Comparison of ENCODE assay signal across 8 mouse cellular contexts in genomic region chr10:81302288-81302687, GRCm38 (mm10). TPM values are rescaled to one million over a fixed set of nuclear protein-coding genes. Genes with fewer than 3 reads are reported as not detected.
DNase-seq lines count a peak whose midpoint lies in the region; ATAC-seq and TF ChIP-seq lines count a peak whose summit lies in the region.

No protein-coding gene starts in this region.

- TF ChIP-seq CTCF in hindbrain, postnatal 0 days (IDR thresholded peaks at IDR 0.05; ENCODE audit: low read depth): no peak
- TF ChIP-seq CTCF in spleen, adult 2 months (IDR thresholded peaks at IDR 0.05; ENCODE audit: extremely low read depth, insufficient read depth, insufficient read length, insufficient replicate concordance): no peak
- TF ChIP-seq CTCF in intestine, postnatal 0 days (IDR thresholded peaks at IDR 0.05; ENCODE audit: low read depth): no peak

- H3K27me3 ChIP-seq in hindbrain, embryonic 10.5 days (ENCODE audit: insufficient read depth, poor library complexity, severe bottlenecking): no peaks in the 10 kb centered on the region
- no peaks in the 10 kb centered on the region for H3K27me3 ChIP-seq in hindbrain, postnatal 0 days (ENCODE audit: insufficient read depth, low read length)
- no peaks in the 10 kb centered on the region for H3K27me3 ChIP-seq in spleen, adult 2 months (ENCODE audit: control insufficient read depth, insufficient read depth, low read length)
- H3K27me3 ChIP-seq in intestine, postnatal 0 days (replicated peaks; ENCODE audit: control insufficient read depth, insufficient read depth, low read length): no peaks in the 10 kb centered on the region

- peaks cover 47% of the 10 kb centered on the region for H3K36me3 ChIP-seq in hindbrain, embryonic 10.5 days
- H3K36me3 ChIP-seq in hindbrain, postnatal 0 days (ENCODE audit: insufficient read depth, low read length): peaks cover 15% of the 10 kb centered on the region
- peaks cover 9% of the 10 kb centered on the region for H3K36me3 ChIP-seq in spleen, adult 2 months (ENCODE audit: control insufficient read depth, insufficient read depth, low read length)
- H3K36me3 ChIP-seq in intestine, postnatal 0 days (ENCODE audit: control insufficient read depth, insufficient read depth): peaks cover 21% of the 10 kb centered on the region

- no peak overlapping the region for H3K4me2 ChIP-seq in hindbrain, postnatal 0 days (ENCODE audit: low read depth, low read length)
- peak overlapping the region; percentile 48 for H3K4me2 ChIP-seq in intestine, postnatal 0 days (replicated peaks; ENCODE audit: low read depth)

- H3K9ac ChIP-seq in hindbrain, postnatal 0 days (replicated peaks; ENCODE audit: low read length): no peak overlapping the region
- no peak overlapping the region for H3K9ac ChIP-seq in intestine, postnatal 0 days (ENCODE audit: low read depth, low read length)

- no peak for TF ChIP-seq POLR2A in spleen, adult 2 months (IDR thresholded peaks at IDR 0.05; ENCODE audit: low read depth, low read length)

- ATAC-seq in hindbrain, postnatal 0 days: no peak
- ATAC-seq in intestine, postnatal 0 days: no peak

- no peak for DNase-seq in hindbrain, embryonic 10.5 days (ENCODE audit: low spot score)
- DNase-seq in hindbrain, postnatal 0 days (ENCODE audit: low spot score): no peak
- no peak for DNase-seq in spleen, adult 2 months (ENCODE audit: low read depth in 1 of 2, low spot score in 2 of 2)
- no peak for DNase-seq in spleen, postnatal 4 days (ENCODE audit: low spot score in 2 of 2)
- DNase-seq in retina, embryonic 14.5 days (ENCODE audit: low spot score): no peak
- no peak for DNase-seq in ovary, postnatal 14 days (ENCODE audit: low spot score)
- no peak for DNase-seq in natural killer cell, adult 2 months (ENCODE audit: low spot score in 2 of 2)

- H3K4me1 ChIP-seq in hindbrain, embryonic 10.5 days (replicated peaks): peaks cover 77% of the 10 kb centered on the region
- H3K4me1 ChIP-seq in hindbrain, postnatal 0 days (ENCODE audit: insufficient read depth, low read length): peaks cover 4% of the 10 kb centered on the region; the same call in 1 of the 2 replicates
- peaks cover 72% of the 10 kb centered on the region for H3K4me1 ChIP-seq in spleen, adult 2 months (ENCODE audit: control insufficient read depth, insufficient read depth, insufficient read length)
- peaks cover 28% of the 10 kb centered on the region; the same call in 1 of the 2 replicates for H3K4me1 ChIP-seq in intestine, postnatal 0 days (replicated peaks; ENCODE audit: control insufficient read depth, insufficient read depth, low read length)

- 60% methylated on average over 4 of the region's 4 CpGs for WGBS in hindbrain, embryonic 10.5 days
- WGBS in hindbrain, postnatal 0 days: 47% methylated on average over 4 of the region's 4 CpGs
- 76% methylated on average over 4 of the region's 4 CpGs for WGBS in spleen, adult 2 months
- WGBS in intestine, postnatal 0 days: 65% methylated on average over 4 of the region's 4 CpGs

- peak overlapping the region; percentile 53 for H3K27ac ChIP-seq in hindbrain, embryonic 10.5 days
- no peak overlapping the region for H3K27ac ChIP-seq in hindbrain, postnatal 0 days
- peak overlapping the region; percentile 34; the same call in 1 of the 2 replicates for H3K27ac ChIP-seq in spleen, adult 2 months (ENCODE audit: insufficient read depth, low read length)
- H3K27ac ChIP-seq in intestine, postnatal 0 days (ENCODE audit: low read depth, low read length): peak overlapping the region; percentile 52; the same call in 1 of the 2 replicates

- no peaks in the 10 kb centered on the region for H3K9me3 ChIP-seq in hindbrain, embryonic 10.5 days
- H3K9me3 ChIP-seq in hindbrain, postnatal 0 days (ENCODE audit: low read length): no peaks in the 10 kb centered on the region
- no peaks in the 10 kb centered on the region for H3K9me3 ChIP-seq in intestine, postnatal 0 days (ENCODE audit: control insufficient read depth)

- H3K4me3 ChIP-seq in hindbrain, embryonic 10.5 days: peak overlapping the region; percentile 23; the same call in 1 of the 2 replicates
- no peak overlapping the region for H3K4me3 ChIP-seq in hindbrain, postnatal 0 days (ENCODE audit: low read length)
- H3K4me3 ChIP-seq in spleen, adult 2 months (ENCODE audit: extremely low read depth, insufficient read depth, insufficient read length): no peak overlapping the region
- no peak overlapping the region for H3K4me3 ChIP-seq in intestine, postnatal 0 days (ENCODE audit: low read depth, low read length)

RNA-seq across cellular contexts. Expression of gene Pip5k1c, which starts 9.5 kb away (rescaled TPM):
- 62.1 and 78.5 TPM in 2 replicates for polyA plus RNA-seq in hindbrain, embryonic 10.5 days (2016; fragmentation: Nextera tagmentation; extraction: Ambion mirVana)
- total RNA-seq in hindbrain, postnatal 0 days (2014; rRNA removed): 223 and 242 TPM in 2 replicates
- 97.4 and 108 TPM in 2 replicates for polyA plus RNA-seq in hindbrain, postnatal 0 days (2015; fragmentation: Nextera tagmentation; extraction: Ambion mirVana)
- 93.2 and 111 TPM in 2 replicates for polyA plus RNA-seq in spleen, adult 2 months (2012; rRNA removed)
- polyA plus RNA-seq in intestine, postnatal 0 days (2015; fragmentation: Nextera tagmentation; extraction: Ambion mirVana): 27.2 and 27.6 TPM in 2 replicates

RNA-seq across cellular contexts. Expression of gene Tjp3, which starts 10.9 kb away (rescaled TPM):
- 7.0 and 9.0 TPM in 2 replicates for polyA plus RNA-seq in hindbrain, embryonic 10.5 days (2016; fragmentation: Nextera tagmentation; extraction: Ambion mirVana)
- 2.9 and 6.0 TPM in 2 replicates for total RNA-seq in hindbrain, postnatal 0 days (2014; rRNA removed)
- 3.9 and 5.2 TPM in 2 replicates for polyA plus RNA-seq in hindbrain, postnatal 0 days (2015; fragmentation: Nextera tagmentation; extraction: Ambion mirVana)
- polyA plus RNA-seq in spleen, adult 2 months (2012; rRNA removed): 8.1 and 10.6 TPM in 2 replicates
- polyA plus RNA-seq in intestine, postnatal 0 days (2015; fragmentation: Nextera tagmentation; extraction: Ambion mirVana): 43.2 and 43.4 TPM in 2 replicates

RNA-seq across cellular contexts. Expression of gene Cactin, which starts 18.6 kb away (rescaled TPM):
- polyA plus RNA-seq in hindbrain, embryonic 10.5 days (2016; fragmentation: Nextera tagmentation; extraction: Ambion mirVana): 53.2 and 58.8 TPM in 2 replicates
- total RNA-seq in hindbrain, postnatal 0 days (2014; rRNA removed): 24.3 and 46.2 TPM in 2 replicates
- polyA plus RNA-seq in hindbrain, postnatal 0 days (2015; fragmentation: Nextera tagmentation; extraction: Ambion mirVana): 19.6 and 20.2 TPM in 2 replicates
- polyA plus RNA-seq in spleen, adult 2 months (2012; rRNA removed): 38.6 and 44.8 TPM in 2 replicates
- 14.7 and 15.0 TPM in 2 replicates for polyA plus RNA-seq in intestine, postnatal 0 days (2015; fragmentation: Nextera tagmentation; extraction: Ambion mirVana)

RNA-seq across cellular contexts. Expression of gene Tbxa2r, which starts 26.2 kb away (rescaled TPM):
- 3.3 and 3.6 TPM in 2 replicates for polyA plus RNA-seq in hindbrain, embryonic 10.5 days (2016; fragmentation: Nextera tagmentation; extraction: Ambion mirVana)
- total RNA-seq in hindbrain, postnatal 0 days (2014; rRNA removed): 2.6 TPM in 2 replicates
- polyA plus RNA-seq in hindbrain, postnatal 0 days (2015; fragmentation: Nextera tagmentation; extraction: Ambion mirVana): 4.0 and 4.3 TPM in 2 replicates
- 68.1 and 92.5 TPM in 2 replicates for polyA plus RNA-seq in spleen, adult 2 months (2012; rRNA removed)
- 9.8 and 10.7 TPM in 2 replicates for polyA plus RNA-seq in intestine, postnatal 0 days (2015; fragmentation: Nextera tagmentation; extraction: Ambion mirVana)

RNA-seq across cellular contexts. Expression of gene Apba3, which starts 35.5 kb away (rescaled TPM):
- polyA plus RNA-seq in hindbrain, embryonic 10.5 days (2016; fragmentation: Nextera tagmentation; extraction: Ambion mirVana): 46.2 and 54.6 TPM in 2 replicates
- 61.0 and 63.6 TPM in 2 replicates for total RNA-seq in hindbrain, postnatal 0 days (2014; rRNA removed)
- polyA plus RNA-seq in hindbrain, postnatal 0 days (2015; fragmentation: Nextera tagmentation; extraction: Ambion mirVana): 24.0 and 27.6 TPM in 2 replicates
- 63.0 and 77.1 TPM in 2 replicates for polyA plus RNA-seq in spleen, adult 2 months (2012; rRNA removed)
- 75.2 and 75.4 TPM in 2 replicates for polyA plus RNA-seq in intestine, postnatal 0 days (2015; fragmentation: Nextera tagmentation; extraction: Ambion mirVana)
